Mouse (Mus musculus) bone marrow macrophage, adult 2 months (primary cell): ENCODE measurements around the gene Dock11. TPM values are rescaled to one million over a fixed set of nuclear protein-coding genes. Genes with fewer than 3 reads are reported as not detected.
A peak's percentile ranks its signal among the peaks of the same experiment; 100 is the strongest.

Experiments used
- H3K27ac ChIP-seq: 2 replicates; pipeline ENCODE4 v1.5.1; 2012; ENCODE audit warnings: low read depth, low read length; ENCODE audit not compliant: insufficient read depth
- H3K4me1 ChIP-seq: 2 replicates; pipeline ENCODE4 v1.6.1; 2012; ENCODE audit warnings: low read length; ENCODE audit not compliant: control insufficient read depth, insufficient read depth
- H3K4me3 ChIP-seq: 2 replicates; pipeline ENCODE4 v1.5.1; 2012; ENCODE audit warnings: mild to moderate bottlenecking, low read length, moderate library complexity; ENCODE audit not compliant: insufficient read depth
- CTCF ChIP-seq: IDR thresholded peaks from 2 replicates; pipeline ENCODE4 v1.5.1; 2012; ENCODE audit warnings: low read depth, mild to moderate bottlenecking, low read length, moderate library complexity
- POLR2A ChIP-seq: IDR thresholded peaks from 2 replicates; pipeline ENCODE4 v1.6.1; 2012; ENCODE audit warnings: mild to moderate bottlenecking, low read depth, low read length, borderline replicate concordance
- polyA plus RNA-seq: library from polyadenylated mRNA; stranded (reverse); fragments of >200 nt; gene quantifications from 2 replicates; pipeline ENCODE4 v1.2.4, GENCODE M21; 2012; ENCODE audit not compliant: missing spikeins, insufficient read depth, insufficient read length

Dock11 gene
- polyA plus RNA-seq, 1 experiment = 56.9 TPM

GRCm38 (mm10) chrX:36082917-36083316 is 194.3 kb downstream of the Dock11 start:
- peak overlapping the region; percentile 87 for H3K27ac ChIP-seq
- peaks cover 19% of the 10 kb centered on the region for H3K4me1 ChIP-seq
- 0 out of 2 replicates have a peak overlapping the region, but pooled peaks have one; percentile 14 for H3K4me3 ChIP-seq
- TF ChIP-seq CTCF (no peak), POLR2A (no peak)

- H3K4me1 ChIP-seq = peaks cover 17% of the 10 kb centered on the region
- no peak overlapping the region for H3K4me3 ChIP-seq
- TF ChIP-seq CTCF (no peak), POLR2A (no peak)
- H3K27ac ChIP-seq = peak overlapping the region; percentile 72
Observed at GRCm38 (mm10) chrX:36088464-36089256, 200.0 kb downstream of the Dock11 start.

- Histone ChIP-seq H3K4me1 (peaks cover 25% of the 10 kb centered on the region), H3K27ac (peak overlapping the region; percentile 100), H3K4me3 (peak overlapping the region; percentile 31; the same call in 1 of the 2 replicates)
- TF ChIP-seq CTCF = no peak
- no peak for TF ChIP-seq POLR2A
Observed at GRCm38 (mm10) chrX:36100883-36101282, 212.3 kb downstream of the Dock11 start.

- peak overlapping the region; percentile 100 for H3K27ac ChIP-seq
- TF ChIP-seq POLR2A (no peak), CTCF (no peak)
- peaks cover 25% of the 10 kb centered on the region for H3K4me1 ChIP-seq
- peak overlapping the region; percentile 31; the same call in 1 of the 2 replicates for H3K4me3 ChIP-seq
Observed at GRCm38 (mm10) chrX:36101318-36101717, 212.7 kb downstream of the Dock11 start.

GRCm38 (mm10) chrX:36108601-36109000 is 220.0 kb downstream of the Dock11 start:
- TF ChIP-seq CTCF (no peak), POLR2A (no peak)
- H3K4me1 ChIP-seq = peaks cover 36% of the 10 kb centered on the region
- no peak overlapping the region for H3K4me3 ChIP-seq
- H3K27ac ChIP-seq = no peak overlapping the region

- TF ChIP-seq POLR2A = no peak
- no peak for TF ChIP-seq CTCF
- Histone ChIP-seq H3K4me3 (peak within 1 kb of the TSS; percentile 82), H3K27ac (no peak within 1 kb of the TSS), H3K4me1 (peaks cover 36% of the 10 kb centered on the region)
Observed at GRCm38 (mm10) chrX:36111622-36112421, 223.2 kb downstream of the Dock11 start, which contains the start of gene Il13ra1. TSS of gene Il13ra1 (plus strand) at chrX:36112110.

- TF ChIP-seq CTCF = no peak
- Histone ChIP-seq H3K27ac (no peak overlapping the region), H3K4me3 (peak overlapping the region; percentile 82), H3K4me1 (peaks cover 31% of the 10 kb centered on the region)
Observed at GRCm38 (mm10) chrX:36112422-36112750, 223.8 kb downstream of the Dock11 start.

- TF ChIP-seq CTCF = no peak
- no peak for TF ChIP-seq POLR2A
- Histone ChIP-seq H3K4me3 (no peak overlapping the region), H3K27ac (no peak overlapping the region), H3K4me1 (peaks cover 14% of the 10 kb centered on the region)
Observed at GRCm38 (mm10) chrX:36115171-36115570, 226.5 kb downstream of the Dock11 start.

Other genes starting within 250 kb of the Dock11 start
- 16.6 and 17.0 TPM in 2 replicates for gene Il13ra1, start 223.3 kb downstream of the Dock11 start, polyA plus RNA-seq